Mouse (Mus musculus) gastrocnemius, adult 8-10 months (tissue): Measurements from ENCODE around the gene Nudt12. TPM values are rescaled to one million over a fixed set of nuclear protein-coding genes. Genes with fewer than 3 reads are reported as not detected.

Experiments
- DNase-seq, 2 experiments: peaks; one replicate each; pipeline ENCODE4 v3.0.0; 2022; ENCODE audit warnings: low spot score in 2 of 2
- total RNA-seq, 4 experiments: library from RNA; stranded (reverse); gene quantifications; 2 replicates each; pipeline ENCODE4 v1.2.4; 2022

Gene Nudt12
- total RNA-seq: 10 to 100 TPM in 3 of 4 experiments, 1 to 10 TPM in 1; 9.8 to 13.3 (median 11.0) TPM

- peak; percentile 47 to 61 for DNase-seq
Observed at GRCm38 (mm10) chr17:59013091-59013459, at the start of gene Nudt12. TSS of gene Nudt12 (minus strand) at chr17:59013372.

GRCm38 (mm10) chr17:59053306-59053705, 40.1 kb upstream of the Nudt12 start:
- no peak for DNase-seq

GRCm38 (mm10) chr17:59039754-59040153, 26.6 kb upstream of the Nudt12 start:
- no peak for DNase-seq

- DNase-seq: no peak
Observed at GRCm38 (mm10) chr17:59033445-59033844, 20.3 kb upstream of the Nudt12 start.

- no peak for DNase-seq
Observed at GRCm38 (mm10) chr17:59026336-59026735, 13.2 kb upstream of the Nudt12 start.

GRCm38 (mm10) chr17:59024502-59024901, 11.3 kb upstream of the Nudt12 start:
- no peak for DNase-seq

- no peak for DNase-seq
Observed at GRCm38 (mm10) chr17:59023971-59024370, 10.8 kb upstream of the Nudt12 start.

GRCm38 (mm10) chr17:59018666-59019065, 5.5 kb upstream of the Nudt12 start:
- no peak for DNase-seq

GRCm38 (mm10) chr17:59012421-59013090, 616 bp downstream of the Nudt12 start:
- no peak for DNase-seq

- no peak for DNase-seq
Observed at GRCm38 (mm10) chr17:59011546-59012307, 1.4 kb downstream of the Nudt12 start.

GRCm38 (mm10) chr17:58991275-58991674, 21.9 kb downstream of the Nudt12 start, which contains the start of gene Pdzph1:
TSS of gene Pdzph1 (minus strand) at chr17:58991375.
- no peak for DNase-seq

- DNase-seq: no peak
Observed at GRCm38 (mm10) chr17:58973237-58973636, 39.9 kb downstream of the Nudt12 start.

GRCm38 (mm10) chr17:58959905-58960304, 53.3 kb downstream of the Nudt12 start:
- DNase-seq: no peak

- DNase-seq: no peak
Observed at GRCm38 (mm10) chr17:58957055-58957454, 56.1 kb downstream of the Nudt12 start.

Other genes with a start within 250 kb of the Nudt12 start
- not detected for gene Pdzph1, start 22.0 kb downstream of the Nudt12 start, total RNA-seq